Mouse (Mus musculus) thymus, adult 2 months (tissue): Measurements from ENCODE around the gene Zfp458.

Source experiments
- CTCF ChIP-seq: fragments of 200-500 bp; IDR thresholded peaks from 2 replicates; pipeline ENCODE4 v1.5.1; 2012; ENCODE audit warnings: mild to moderate bottlenecking, control low read depth, low read length, moderate library complexity, borderline replicate concordance; ENCODE audit not compliant: control insufficient read depth, poor library complexity, insufficient read depth; ENCODE audit errors: extremely low read depth
- POLR2A ChIP-seq: fragments of 200-500 bp; IDR thresholded peaks from 2 replicates; pipeline ENCODE4 v1.6.1; 2012; ENCODE audit warnings: mild to moderate bottlenecking, low read length, control low read depth, moderate library complexity; ENCODE audit not compliant: control insufficient read depth, poor library complexity, insufficient read depth; ENCODE audit errors: extremely low read depth

DNA sequence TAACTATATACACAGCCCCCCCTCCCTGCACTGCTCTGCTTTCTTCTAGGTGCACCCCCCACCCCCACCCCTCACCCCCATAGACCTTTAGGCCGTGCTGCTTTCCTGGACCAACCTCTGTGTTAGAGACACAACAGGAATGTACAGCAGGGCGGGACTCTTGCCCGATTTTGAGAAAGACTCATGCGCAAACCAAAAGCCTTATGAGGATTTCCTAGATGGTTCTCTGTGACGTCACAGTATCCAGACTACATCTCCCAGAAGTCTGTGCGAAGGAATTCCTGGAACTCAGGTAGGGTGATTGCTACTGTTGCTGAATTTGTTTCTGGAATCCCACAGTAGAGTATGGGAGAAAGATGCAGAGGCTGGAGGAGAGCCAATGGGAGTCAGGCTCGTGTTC is at the start of gene Zfp458:
- TF ChIP-seq POLR2A (no peak), CTCF (no peak)
